Mouse (Mus musculus) olfactory bulb, adult 2 months (tissue): ENCODE results near the gene Dpy19l1.

Experiments
- CTCF ChIP-seq: fragments of 200-500 bp; IDR thresholded peaks from 2 replicates; pipeline ENCODE4 v1.5.1; 2012; ENCODE audit warnings: low read depth, mild to moderate bottlenecking, low read length, moderate library complexity; ENCODE audit not compliant: insufficient read depth
- POLR2A ChIP-seq: fragments of 200-500 bp; IDR thresholded peaks from 2 replicates; pipeline ENCODE4 v1.6.1; 2012; ENCODE audit warnings: mild to moderate bottlenecking, low read depth, low read length, moderate library complexity; ENCODE audit not compliant: insufficient read depth

DNA sequence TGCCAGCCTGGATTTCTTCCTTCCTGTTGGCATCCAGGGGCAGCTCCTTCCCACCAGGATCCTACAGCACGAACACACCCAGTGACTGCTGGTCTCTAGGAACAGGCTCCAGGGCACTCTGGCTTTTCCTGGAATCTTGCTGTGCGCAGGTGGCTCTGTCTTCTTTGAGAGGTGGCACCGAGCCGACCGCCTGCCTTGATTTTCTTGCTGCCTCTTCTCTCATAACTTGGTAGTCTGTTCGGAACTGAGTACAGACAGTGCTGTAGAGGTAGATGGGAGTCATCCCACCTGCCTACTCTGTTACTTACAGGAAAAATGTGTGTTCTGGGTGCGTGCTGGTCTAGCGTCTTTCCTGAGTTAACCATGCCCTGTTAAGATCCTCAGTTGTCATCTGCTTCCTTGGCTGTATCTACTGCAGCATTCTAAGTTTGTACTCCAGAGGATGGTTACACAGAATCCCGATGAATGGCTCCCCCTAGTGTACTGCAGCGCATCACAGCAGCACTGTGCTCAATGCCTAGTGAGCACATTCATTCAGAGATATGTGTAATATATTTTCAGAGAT lies 13.7 kb upstream of the Dpy19l1 start:
- TF ChIP-seq POLR2A (no peak), CTCF (no peak)
